Mouse (Mus musculus) erythroblast, embryonic 14.5 days (primary cell): ENCODE measurements around the gene Pdzk1.

Experiments used
- GATA1 ChIP-seq: IDR thresholded peaks from 2 replicates; pipeline ENCODE4 v1.6.1; 2012; ENCODE audit warnings: low read length, inconsistent platforms, mixed read lengths
- TAL1 ChIP-seq: IDR thresholded peaks from 3 replicates; pipeline ENCODE4 v1.6.1; 2012; ENCODE audit warnings: low read length, inconsistent platforms, mixed read lengths

DNA sequence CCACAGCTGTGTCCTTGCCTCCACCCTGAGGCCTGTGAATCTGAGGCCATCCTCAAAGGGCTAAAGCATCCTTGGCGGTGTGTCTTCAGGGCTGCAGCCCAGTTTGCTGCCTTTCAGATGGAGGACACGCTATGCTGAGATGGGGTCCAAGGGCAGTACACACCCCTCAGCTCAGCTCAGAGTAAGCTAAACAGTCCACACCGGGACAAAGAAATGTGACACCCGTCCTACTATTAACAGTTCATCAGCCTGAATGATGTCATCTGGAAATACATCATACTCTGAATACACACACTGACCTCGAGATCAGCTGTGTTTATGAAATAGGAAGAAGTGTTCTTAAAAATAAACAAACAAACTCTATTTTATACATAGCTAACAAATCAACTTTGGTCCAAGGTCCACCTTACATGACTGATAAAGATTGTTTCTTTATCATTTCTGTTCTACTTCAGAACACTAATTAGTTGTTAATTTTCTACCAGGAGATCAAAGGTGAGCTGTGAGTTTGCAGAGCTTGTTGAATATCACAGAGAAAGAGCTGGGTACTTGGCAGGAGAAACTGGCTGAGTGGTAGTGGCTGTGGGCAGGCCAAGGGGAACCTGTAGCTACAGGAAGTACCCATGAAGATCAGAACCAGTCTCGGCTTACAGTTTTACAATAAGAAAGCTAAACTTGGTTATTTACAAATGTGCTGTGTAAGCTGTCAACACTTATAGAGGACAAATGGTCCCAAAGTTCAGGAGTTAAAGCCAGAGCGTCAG, 45.9 kb downstream of the Pdzk1 start:
- no peak for TF ChIP-seq GATA1
- TF ChIP-seq TAL1 = no peak
